Mouse (Mus musculus) neural tube, embryonic 14.5 days (tissue): ENCODE data around the gene Gm12216. TPM values are rescaled to one million over a fixed set of nuclear protein-coding genes. Genes with fewer than 3 reads are reported as not detected.
"Not testable (repeated sequence)": the region's sequence is repeated elsewhere in the genome, so short reads cannot be mapped to it uniquely, and the experiment has no call there.

ENCODE experiments used
- ATAC-seq: fragments of 200-750 bp; cut with Nextera tagmentation; 2 replicates; pipeline ENCODE4 v1.8.0; 2017; ENCODE audit warnings: low read depth, mild to moderate bottlenecking, moderate TSS enrichment, moderate library complexity
- H3K27ac ChIP-seq: fragments of 300-500 bp; sonication (generic); 2 replicates; pipeline ENCODE4 v1.5.1; 2014; ENCODE audit warnings: low read depth, mild to moderate bottlenecking, control low read depth, low read length, moderate library complexity, mixed read lengths
- H3K27me3 ChIP-seq: fragments of 300-500 bp; sonication (generic); 2 replicates; pipeline ENCODE4 v1.6.1; 2014; ENCODE audit warnings: low read length; ENCODE audit not compliant: control insufficient read depth, insufficient read depth
- H3K36me3 ChIP-seq: fragments of 300-500 bp; sonication (generic); 2 replicates; pipeline ENCODE4 v1.6.1; 2014; ENCODE audit warnings: low read length, mixed read lengths; ENCODE audit not compliant: control insufficient read depth, insufficient read depth
- H3K4me1 ChIP-seq: fragments of 300-500 bp; sonication (generic); 2 replicates; pipeline ENCODE4 v1.6.1; 2014; ENCODE audit warnings: low read length; ENCODE audit not compliant: control insufficient read depth, insufficient read depth
- H3K4me2 ChIP-seq: fragments of 300-500 bp; sonication (generic); 2 replicates; pipeline ENCODE4 v1.6.1; 2014; ENCODE audit warnings: mild to moderate bottlenecking, low read depth, low read length, control low read depth
- H3K4me3 ChIP-seq: fragments of 300-500 bp; sonication (generic); 2 replicates; pipeline ENCODE4 v1.5.1; 2014; ENCODE audit warnings: low read depth, low read length, control low read depth, mixed read lengths
- H3K9ac ChIP-seq: fragments of 300-500 bp; sonication (generic); replicated peaks from 2 replicates; pipeline ENCODE4 v1.6.1; 2014; ENCODE audit warnings: low read depth, mild to moderate bottlenecking, control low read depth, low read length, mixed read lengths
- H3K9me3 ChIP-seq: fragments of 300-500 bp; sonication (generic); 2 replicates; pipeline ENCODE4 v1.6.1; 2016; ENCODE audit warnings: low read length; ENCODE audit not compliant: control insufficient read depth
- WGBS: fragments of 180-500 bp; shearing (Covaris S2); extraction: QIAGEN DNeasy Blood & Tissue Kit; methylation state at CpG from one replicate; pipeline ENCODE4 v1.1.7; 2014; 5-methylcytosine and 5-hydroxymethylcytosine counted together
- polyA plus RNA-seq: library from polyadenylated mRNA; unstranded; fragments of >200 nt; fragmentation: Nextera tagmentation; extraction: Ambion mirVana; gene quantifications from 2 replicates; pipeline ENCODE4 v1.2.1, GENCODE M21; 2014

Gene Gm12216
- 0.44 and 0.70 TPM in 2 replicates for polyA plus RNA-seq

DNA sequence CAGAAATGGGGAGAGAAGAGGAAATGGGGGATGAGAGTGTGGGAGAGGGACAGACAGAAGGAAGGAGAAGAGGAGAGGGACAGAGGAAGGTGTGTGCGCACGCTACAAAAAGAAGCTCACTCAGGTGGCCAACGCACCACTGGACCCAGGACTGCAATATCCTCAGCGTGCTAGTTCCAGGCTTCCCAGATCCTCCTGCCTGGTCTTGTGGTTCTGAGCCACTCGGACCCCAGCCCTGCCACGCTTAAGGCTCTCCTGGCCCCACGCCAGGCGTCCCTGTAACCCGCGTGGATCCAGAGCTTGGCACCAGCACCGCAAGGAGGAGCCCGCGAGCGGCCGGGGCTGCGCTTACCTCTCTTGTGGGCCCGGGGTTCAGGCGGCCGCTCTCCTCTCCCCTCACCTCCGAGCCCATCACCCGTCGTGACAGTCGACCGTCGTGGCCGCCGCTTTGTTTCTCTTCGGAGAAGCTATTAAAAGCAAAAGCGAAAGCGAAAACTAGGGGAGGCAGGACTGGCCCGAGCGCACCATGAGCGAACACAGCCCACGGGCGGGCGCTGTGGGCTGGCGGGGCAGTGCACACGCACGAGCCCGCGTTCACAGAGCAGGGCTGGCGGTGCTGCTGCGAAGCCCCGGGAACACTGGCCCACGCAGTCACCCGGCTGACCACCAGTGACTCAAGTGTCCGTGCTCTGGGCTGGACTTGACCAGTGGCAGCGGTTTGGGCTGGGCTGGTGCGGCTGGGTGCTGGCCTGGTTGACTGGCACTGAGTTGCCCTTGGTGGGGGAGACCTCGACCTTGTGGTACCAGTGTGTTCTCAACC lies at the start of gene Gm12216:
TSS of gene Gm12216 (minus strand) at position 496 of the 820 bp plus-strand sequence.
- H3K4me2 ChIP-seq: peak within 1 kb of the TSS; percentile 54

DNA sequence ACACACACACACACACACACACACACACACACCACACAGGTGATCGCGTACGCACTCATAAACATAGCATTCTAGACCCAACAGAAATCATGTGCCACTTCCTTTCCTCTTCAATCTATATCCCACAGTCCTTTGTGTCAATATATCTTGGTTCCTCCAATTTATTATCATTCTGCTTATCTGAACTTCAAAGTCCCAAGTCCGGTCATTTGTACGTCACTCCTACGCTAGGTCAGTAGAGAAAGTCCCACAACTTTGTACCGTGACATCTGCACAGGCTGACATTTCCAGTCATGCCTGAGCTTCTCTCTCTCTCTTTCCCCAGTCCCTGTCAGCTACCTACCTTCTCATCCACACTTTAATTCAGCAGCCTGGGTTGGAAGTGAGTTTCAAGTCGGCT lies 49.6 kb upstream of the Gm12216 start:
- Histone ChIP-seq H3K27me3 (no peaks in the 10 kb centered on the region), H3K4me2 (no peak overlapping the region), H3K36me3 (no peaks in the 10 kb centered on the region), H3K4me3 (no peak overlapping the region), H3K4me1 (no peaks in the 10 kb centered on the region), H3K9me3 (no peaks in the 10 kb centered on the region), H3K9ac (no peak overlapping the region), H3K27ac (no peak overlapping the region)
- ATAC-seq: no peak
- 94% methylated on average over 8 of the region's 8 CpGs for WGBS

More for the DNA sequence above, at the start of gene Gm12216:
- peak; percentile 70 for ATAC-seq
- Histone ChIP-seq H3K4me3 (peak within 1 kb of the TSS; percentile 35), H3K9ac (peak within 1 kb of the TSS; percentile 50)
- H3K36me3 ChIP-seq, H3K27me3 ChIP-seq, H3K4me1 ChIP-seq, H3K9me3 ChIP-seq, H3K27ac ChIP-seq: not testable (repeated sequence)
- WGBS: 20% methylated on average over 36 of the region's 50 CpGs

DNA sequence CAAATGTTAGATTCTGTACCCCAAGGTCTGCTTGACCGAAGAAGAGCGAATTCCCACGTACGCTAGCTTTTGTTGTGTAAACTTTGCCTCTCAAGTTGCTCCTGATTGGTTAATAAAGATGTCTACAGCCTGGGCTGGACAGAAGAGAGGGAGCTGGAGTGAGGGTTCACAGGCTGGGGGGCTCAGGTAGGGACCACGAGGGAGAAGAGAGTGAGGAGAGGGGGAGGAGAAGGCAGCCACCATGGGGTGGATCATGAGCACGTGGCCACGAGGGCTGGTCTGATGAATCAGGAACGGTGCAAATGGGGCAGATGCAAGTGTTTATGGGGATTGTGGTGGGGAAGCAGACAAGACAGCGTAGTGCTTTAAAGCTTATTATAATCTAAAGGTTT lies 45.5 kb upstream of the Gm12216 start:
- H3K27me3 ChIP-seq: no peaks in the 10 kb centered on the region
- H3K36me3 ChIP-seq: no peaks in the 10 kb centered on the region
- H3K4me2 ChIP-seq: no peak overlapping the region
- no peak overlapping the region for H3K9ac ChIP-seq
- ATAC-seq: no peak
- H3K4me1 ChIP-seq: no peaks in the 10 kb centered on the region
- H3K9me3 ChIP-seq: no peaks in the 10 kb centered on the region
- WGBS: 85% methylated on average over 9 of the region's 9 CpGs
- H3K4me3 ChIP-seq: no peak overlapping the region
- no peak overlapping the region for H3K27ac ChIP-seq

DNA sequence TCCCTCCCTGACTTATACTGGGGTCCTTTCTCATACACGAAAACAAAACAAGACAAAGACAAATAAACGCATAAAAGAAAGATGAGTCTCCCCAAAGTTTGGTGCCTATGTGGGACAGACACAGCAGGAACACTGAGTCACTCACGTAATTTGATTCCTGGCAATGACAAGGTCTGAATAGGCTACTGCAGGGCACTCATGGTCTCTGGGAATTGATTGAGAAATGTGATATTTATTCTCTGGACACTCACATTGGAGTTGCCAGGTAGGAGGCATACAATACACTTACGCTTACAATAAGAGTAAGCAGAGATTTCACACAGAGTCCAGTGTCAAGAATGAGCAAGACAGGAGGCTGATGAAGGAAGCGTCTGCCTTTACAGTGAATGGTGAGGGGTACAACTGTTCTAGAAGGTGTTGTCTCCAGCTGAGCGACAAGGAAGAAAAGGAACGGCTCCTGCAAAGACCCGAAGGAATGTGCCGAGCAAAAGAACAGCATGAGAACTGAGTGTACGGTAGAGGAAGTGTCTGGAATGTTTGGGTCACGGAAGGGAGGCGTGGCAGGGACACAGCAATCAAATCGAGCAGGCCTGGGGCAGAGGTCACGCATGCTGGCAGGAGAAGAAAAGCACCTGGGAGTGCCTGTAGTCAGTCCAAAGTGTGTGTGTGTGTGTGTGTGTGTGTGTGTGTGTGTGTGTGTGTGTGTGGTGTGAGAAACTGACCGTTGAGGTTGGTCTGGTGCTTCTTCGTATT lies 44.9 kb upstream of the Gm12216 start:
- no peak overlapping the region for H3K27ac ChIP-seq
- 62% methylated on average over 16 of the region's 16 CpGs for whole genome bisulfite sequencing
- H3K36me3 ChIP-seq: no peaks in the 10 kb centered on the region
- H3K9ac ChIP-seq: no peak overlapping the region
- no peak for ATAC-seq
- no peak overlapping the region for H3K4me3 ChIP-seq
- no peaks in the 10 kb centered on the region for H3K27me3 ChIP-seq
- no peaks in the 10 kb centered on the region for H3K9me3 ChIP-seq
- no peaks in the 10 kb centered on the region for H3K4me1 ChIP-seq
- no peak overlapping the region for H3K4me2 ChIP-seq

DNA sequence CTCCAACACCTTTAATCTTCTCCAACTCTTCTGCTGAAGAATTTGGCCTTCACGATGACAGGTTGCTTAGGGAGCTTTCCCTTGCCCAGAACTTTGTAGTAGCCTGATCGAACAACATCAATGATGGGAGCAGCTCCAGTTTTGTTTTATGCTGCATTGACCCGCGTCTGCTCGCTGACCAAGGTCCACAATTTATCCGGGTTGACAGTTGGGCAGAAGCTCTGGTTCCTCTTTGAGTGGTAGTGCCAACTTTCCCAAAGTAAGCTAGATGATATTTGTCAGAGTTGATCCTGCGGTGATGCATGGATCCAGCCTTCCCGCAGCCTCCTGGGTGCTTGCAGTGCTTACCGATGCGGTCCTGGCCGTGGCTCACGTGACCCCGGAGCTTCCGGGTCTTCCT lies 43.7 kb upstream of the Gm12216 start:
- Histone ChIP-seq H3K9ac (no peak overlapping the region), H3K9me3 (no peaks in the 10 kb centered on the region), H3K27ac (no peak overlapping the region), H3K4me1 (no peaks in the 10 kb centered on the region), H3K4me3 (no peak overlapping the region), H3K4me2 (no peak overlapping the region), H3K27me3 (no peaks in the 10 kb centered on the region), H3K36me3 (no peaks in the 10 kb centered on the region)
- no peak for ATAC-seq
- WGBS: 92% methylated on average over 14 of the region's 14 CpGs

DNA sequence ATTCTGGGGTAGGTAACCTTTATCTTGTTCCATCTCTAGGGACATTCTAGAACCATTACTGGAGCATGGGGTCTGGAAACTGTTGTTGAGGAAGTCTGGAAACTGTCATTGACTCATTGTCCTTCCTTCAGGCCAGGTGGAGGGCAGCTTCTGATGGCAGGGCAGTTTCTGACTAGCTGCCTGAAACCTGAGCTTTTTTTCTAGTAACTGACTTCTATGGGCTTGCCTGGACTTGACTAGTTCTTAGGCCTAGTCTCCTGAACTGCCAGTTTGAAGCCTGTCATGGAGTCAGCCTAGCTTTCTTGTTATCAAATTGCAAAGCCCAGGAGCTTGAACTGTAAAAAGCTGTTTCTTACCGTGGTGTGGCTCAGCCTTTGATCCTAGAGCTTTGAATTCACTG lies 41.9 kb upstream of the Gm12216 start:
- WGBS: 85% methylated on average over 1 of the region's 1 CpGs
- H3K4me2 ChIP-seq: no peak overlapping the region
- H3K9me3 ChIP-seq: no peaks in the 10 kb centered on the region
- no peaks in the 10 kb centered on the region for H3K4me1 ChIP-seq
- H3K27ac ChIP-seq: no peak overlapping the region
- no peak overlapping the region for H3K4me3 ChIP-seq
- H3K27me3 ChIP-seq: no peaks in the 10 kb centered on the region
- no peak overlapping the region for H3K9ac ChIP-seq
- no peak for ATAC-seq
- no peaks in the 10 kb centered on the region for H3K36me3 ChIP-seq

DNA sequence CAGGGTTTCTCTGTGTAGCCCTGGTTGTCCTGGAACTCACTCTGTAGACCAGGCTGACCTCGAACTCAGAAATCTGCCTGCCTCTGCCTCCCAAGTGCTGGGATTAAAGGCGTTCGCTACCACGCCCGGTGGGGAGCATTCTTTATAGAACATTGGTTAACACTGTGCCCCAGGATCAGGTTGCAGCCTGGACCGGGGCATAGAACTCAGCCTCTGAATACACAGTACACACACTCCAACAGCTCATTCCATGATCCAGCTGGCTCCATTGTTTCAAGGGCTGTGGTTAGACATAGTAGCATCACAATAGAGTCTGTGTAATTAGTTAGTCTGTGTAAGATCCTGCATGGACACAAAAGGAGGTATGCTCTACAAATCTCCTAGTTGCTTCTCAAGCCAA lies 40.9 kb upstream of the Gm12216 start:
- no peaks in the 10 kb centered on the region for H3K27me3 ChIP-seq
- no peaks in the 10 kb centered on the region for H3K9me3 ChIP-seq
- 88% methylated on average over 6 of the region's 6 CpGs for WGBS
- no peak for ATAC-seq
- no peak overlapping the region for H3K27ac ChIP-seq
- no peaks in the 10 kb centered on the region for H3K4me1 ChIP-seq
- no peak overlapping the region for H3K4me2 ChIP-seq
- H3K4me3 ChIP-seq: no peak overlapping the region
- no peaks in the 10 kb centered on the region for H3K36me3 ChIP-seq
- no peak overlapping the region for H3K9ac ChIP-seq

DNA sequence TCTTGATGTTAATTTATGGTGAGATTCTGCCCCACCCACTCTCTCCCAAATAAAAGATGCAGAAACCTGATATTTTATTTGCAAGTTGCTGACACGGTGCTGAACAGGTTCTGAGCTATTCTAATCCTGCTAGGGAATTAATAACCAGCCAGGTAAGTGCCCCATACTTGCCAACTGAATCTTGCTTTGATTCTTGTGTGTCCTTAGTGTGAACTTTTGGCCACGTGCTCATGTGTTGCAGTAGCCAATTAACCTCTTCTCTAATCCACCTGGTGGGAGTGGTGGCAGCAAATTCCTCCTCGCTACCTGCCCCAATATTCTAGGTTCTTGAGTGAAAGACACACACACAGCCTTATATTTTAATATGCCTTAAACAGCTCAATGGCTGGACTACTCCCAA lies 39.9 kb upstream of the Gm12216 start:
- H3K27ac ChIP-seq: no peak overlapping the region
- H3K27me3 ChIP-seq: no peaks in the 10 kb centered on the region
- H3K4me1 ChIP-seq: no peaks in the 10 kb centered on the region
- H3K4me3 ChIP-seq: no peak overlapping the region
- H3K36me3 ChIP-seq: no peaks in the 10 kb centered on the region
- WGBS: 71% methylated on average over 3 of the region's 3 CpGs
- no peaks in the 10 kb centered on the region for H3K9me3 ChIP-seq
- no peak overlapping the region for H3K9ac ChIP-seq
- no peak overlapping the region for H3K4me2 ChIP-seq
- ATAC-seq: no peak

DNA sequence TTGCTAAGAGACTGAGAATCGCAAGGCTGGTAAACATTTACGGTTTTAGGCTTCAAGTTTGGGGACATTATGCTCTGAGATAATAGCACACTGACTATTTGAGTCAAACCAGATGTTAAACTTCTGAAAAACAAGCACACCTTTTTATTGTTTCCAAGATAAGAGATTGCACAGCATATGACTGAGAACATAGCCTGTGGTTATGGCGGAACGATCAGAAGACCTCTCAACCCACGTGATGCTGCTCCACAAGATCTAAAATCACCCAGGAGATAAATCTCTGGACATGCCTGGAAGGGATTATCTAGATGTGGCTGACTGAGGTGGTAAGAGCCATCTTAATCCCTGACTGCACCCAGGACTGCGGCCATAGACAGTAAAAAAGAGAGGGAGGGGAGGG lies 37.9 kb upstream of the Gm12216 start:
- Histone ChIP-seq H3K27ac (no peak overlapping the region), H3K4me3 (no peak overlapping the region), H3K4me1 (no peaks in the 10 kb centered on the region; the same call in 1 of the 2 replicates), H3K9me3 (no peaks in the 10 kb centered on the region), H3K27me3 (no peaks in the 10 kb centered on the region), H3K9ac (no peak overlapping the region), H3K36me3 (no peaks in the 10 kb centered on the region), H3K4me2 (no peak overlapping the region)
- ATAC-seq: no peak
- 90% methylated on average over 6 of the region's 6 CpGs for WGBS
